Mouse (Mus musculus) heart, adult 9 months (tissue): ENCODE results near the gene Rint1.
A peak's percentile ranks its signal among the peaks of the same experiment; 100 is the strongest.
"Not testable (repeated sequence)": the region's sequence is repeated elsewhere in the genome, so short reads cannot be mapped to it uniquely, and the experiment has no call there.

Experiments used
- DNase-seq, 2 experiments: peaks; one replicate each; pipeline ENCODE4 v3.0.0; 2022; ENCODE audit warnings: low spot score in 2 of 2

Gene Rint1

GRCm38 (mm10) chr5:23826321-23827004 lies 39.0 kb downstream of the Rint1 start:
- DNase-seq = peak in 1 of 2 experiments; percentile 11

GRCm38 (mm10) chr5:23830897-23831752 lies 43.6 kb downstream of the Rint1 start:
- DNase-seq = no peak

DNA sequence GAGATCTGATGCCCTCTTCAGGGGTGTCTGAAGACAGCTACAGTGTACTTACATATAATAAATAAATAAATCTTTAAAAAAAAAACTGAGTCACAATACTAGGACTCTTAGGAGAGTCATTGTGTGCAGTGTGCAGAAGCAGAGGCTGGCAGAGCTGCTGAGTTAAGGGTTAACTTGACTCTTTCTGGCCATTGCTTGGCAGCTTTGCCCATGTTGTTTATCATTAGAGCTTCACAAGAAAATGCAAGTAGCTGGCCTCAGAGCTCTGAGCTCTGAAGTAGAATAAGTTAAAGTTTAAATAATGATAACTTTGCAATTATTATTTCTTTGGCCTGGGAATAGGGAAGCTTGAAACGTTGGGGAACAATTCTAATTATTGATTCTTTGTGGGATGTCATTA lies 48.2 kb downstream of the Rint1 start:
- not testable (repeated sequence) for DNase-seq

DNA sequence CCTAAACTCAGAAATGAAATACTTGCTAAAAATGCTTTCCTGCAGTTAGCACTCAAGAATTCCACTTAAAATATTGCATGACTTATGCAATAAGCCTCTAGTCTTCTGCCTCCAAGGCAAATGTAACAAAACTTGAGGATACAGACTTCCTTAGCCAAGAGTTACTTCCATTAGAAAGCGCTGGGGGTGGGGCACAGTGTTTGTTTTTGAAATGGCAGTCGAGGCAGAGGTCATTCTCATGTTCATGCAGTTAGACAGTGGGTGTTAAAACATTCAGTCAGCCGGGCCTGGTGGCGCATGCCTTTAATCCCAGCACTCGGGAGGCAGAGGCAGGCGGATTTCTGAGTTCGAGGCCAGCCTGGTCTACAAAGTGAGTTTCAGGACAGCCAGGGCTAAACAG lies 50.6 kb downstream of the Rint1 start:
- DNase-seq = no peak

DNA sequence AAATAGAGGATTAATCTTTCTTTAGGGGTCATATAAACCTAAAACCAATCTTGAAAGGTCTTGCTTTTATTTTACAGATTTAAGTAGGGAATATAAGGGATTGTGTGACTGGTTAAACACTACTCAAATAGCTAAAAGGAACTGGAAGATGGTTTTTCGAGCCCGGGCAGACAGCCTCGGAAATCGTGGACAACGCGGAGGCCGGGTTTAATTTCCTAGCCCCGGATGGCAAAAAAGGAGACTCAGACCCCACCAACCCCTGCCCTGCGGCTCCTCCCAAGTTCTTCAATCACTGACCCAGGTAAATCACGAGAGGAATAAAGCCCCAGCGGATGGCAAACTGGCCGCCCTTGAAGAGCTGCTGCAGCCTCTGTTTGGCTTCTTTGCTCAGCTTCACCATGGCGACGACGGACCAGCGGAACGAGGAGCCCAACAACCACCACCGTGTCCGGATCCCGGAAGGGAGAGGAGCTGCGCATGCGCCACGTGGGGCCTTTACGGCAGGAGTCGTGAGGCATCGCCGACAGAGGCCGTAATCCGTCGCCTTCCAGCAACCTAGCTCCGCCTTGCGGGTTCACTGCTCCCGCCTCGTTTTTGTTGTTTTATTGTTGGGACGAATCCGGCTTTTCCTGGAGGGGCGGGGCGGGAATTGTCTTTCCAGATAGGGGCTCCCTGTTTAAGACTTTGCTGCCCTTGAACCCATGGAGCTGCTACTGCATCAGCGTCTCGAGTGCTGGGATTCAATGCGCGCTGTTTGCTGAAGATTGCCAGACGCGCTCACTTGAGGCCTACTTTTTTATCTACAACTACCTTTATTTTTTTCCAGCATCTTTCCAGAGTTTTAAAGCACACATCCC lies 56.4 kb downstream of the Rint1 start, which contains the start of gene Tomm7:
Tomm7 (minus strand) TSS at position 488 of the 857 bp plus-strand sequence.
- peak; percentile 97 for DNase-seq

DNA sequence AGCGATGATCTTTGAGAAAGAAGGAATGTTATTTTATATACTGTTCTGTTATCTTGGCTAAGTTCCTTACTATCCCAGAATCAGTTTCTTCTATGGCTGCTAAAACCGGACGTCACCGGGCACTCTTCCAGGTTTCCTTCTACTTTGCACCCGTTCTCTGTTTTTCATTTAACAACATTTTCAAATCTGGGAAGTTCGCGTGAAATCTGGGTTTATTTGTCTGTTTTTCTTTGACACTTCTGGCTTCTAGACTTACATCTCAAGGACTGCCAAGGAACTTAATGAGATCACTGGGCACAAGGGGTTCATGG lies 57.0 kb downstream of the Rint1 start:
- peak in 1 of 2 experiments; percentile 59 for DNase-seq

DNA sequence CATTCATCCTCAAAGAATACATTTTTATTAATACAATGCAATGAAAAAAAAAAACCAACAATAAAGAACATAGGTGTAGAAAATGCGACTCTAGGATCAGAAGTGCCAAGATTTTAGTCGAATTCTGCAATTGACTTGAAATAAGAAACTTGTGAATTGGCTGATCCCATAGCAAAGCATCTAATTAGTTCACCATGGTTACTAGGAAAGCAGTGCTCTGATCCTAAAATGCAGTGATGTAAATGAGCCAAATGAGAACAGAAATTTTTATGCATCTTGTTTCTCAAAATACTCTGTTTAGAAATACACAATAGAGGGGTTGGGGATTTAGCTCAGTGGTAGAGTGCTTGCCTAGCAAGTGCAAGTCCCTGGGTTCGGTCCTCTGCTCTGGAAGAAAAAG lies 57.6 kb downstream of the Rint1 start:
- no peak for DNase-seq

GRCm38 (mm10) chr5:23850345-23851159 lies 63.0 kb downstream of the Rint1 start:
- DNase-seq = peak; percentile 87 to 91

- DNase-seq = not testable (repeated sequence)
These were observed 63.6 kb downstream of the Rint1 start for GRCm38 (mm10) chr5:23851160-23851555.

DNA sequence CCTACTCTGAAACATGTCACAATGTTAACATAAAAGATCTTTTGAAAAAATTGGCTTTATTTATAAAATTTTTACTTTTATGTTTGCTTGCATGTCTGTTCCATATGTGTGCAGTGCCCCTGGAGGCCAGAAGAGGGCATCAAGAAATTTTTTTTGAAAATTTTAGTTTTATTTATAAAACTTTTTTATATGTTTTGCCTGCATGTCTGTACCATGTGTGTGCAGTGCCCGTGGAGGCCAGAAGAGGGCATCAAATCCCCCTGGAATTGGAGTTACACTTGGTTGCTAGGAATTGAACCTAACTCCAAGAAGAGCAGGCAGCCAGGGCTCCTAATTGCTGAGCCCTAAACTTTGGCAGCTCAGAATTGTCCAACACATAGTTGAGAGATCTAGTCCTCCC lies 65.4 kb downstream of the Rint1 start:
- DNase-seq = not testable (repeated sequence)

GRCm38 (mm10) chr5:23855484-23855883 lies 68.0 kb downstream of the Rint1 start:
- no peak for DNase-seq

- DNase-seq = no peak
These were observed 68.7 kb downstream of the Rint1 start for GRCm38 (mm10) chr5:23856164-23856563.

DNA sequence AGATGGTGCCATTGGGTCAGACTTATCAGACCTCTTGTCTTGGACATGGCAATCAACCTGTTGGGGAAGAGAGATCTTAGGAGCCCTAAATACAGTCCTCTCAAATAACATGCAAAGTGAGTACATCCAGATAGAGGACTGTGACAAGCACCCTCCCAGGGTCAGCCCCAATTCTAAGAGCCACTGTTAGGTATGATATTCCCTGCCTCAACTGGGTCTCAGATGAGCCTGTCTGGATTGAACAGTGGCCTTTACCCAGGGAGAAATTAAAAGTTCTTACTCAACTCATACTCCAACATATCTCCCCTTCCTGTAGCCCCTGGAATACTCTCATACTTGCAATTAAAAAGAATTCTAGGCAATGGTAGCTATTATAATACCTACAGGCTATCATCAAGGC lies 69.7 kb downstream of the Rint1 start:
- DNase-seq = no peak

GRCm38 (mm10) chr5:23858001-23858400 lies 70.5 kb downstream of the Rint1 start:
- DNase-seq = no peak

DNA sequence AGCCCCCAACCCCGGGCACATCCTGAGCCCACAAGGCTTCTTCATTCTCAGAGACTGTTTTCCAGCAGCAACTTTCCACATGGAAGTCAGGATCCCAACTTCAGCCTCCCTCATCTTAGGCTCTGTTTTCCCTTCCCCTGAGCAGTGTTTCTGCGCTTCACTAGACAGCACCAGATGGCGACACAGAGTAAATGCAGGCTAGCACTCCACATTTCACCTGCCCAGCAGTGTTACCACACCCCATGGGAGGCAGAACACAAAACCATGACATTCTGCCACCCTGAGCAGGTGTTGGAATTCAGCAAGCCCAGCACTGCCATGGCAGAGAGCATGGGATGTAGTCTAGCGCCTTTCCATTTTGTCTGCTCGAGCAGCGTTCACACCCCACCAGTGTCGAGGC lies 71.1 kb downstream of the Rint1 start:
- no peak for DNase-seq

- DNase-seq = no peak
These were observed 71.7 kb downstream of the Rint1 start for GRCm38 (mm10) chr5:23859087-23859718.

GRCm38 (mm10) chr5:23859896-23860295 lies 72.4 kb downstream of the Rint1 start:
- DNase-seq = no peak

DNA sequence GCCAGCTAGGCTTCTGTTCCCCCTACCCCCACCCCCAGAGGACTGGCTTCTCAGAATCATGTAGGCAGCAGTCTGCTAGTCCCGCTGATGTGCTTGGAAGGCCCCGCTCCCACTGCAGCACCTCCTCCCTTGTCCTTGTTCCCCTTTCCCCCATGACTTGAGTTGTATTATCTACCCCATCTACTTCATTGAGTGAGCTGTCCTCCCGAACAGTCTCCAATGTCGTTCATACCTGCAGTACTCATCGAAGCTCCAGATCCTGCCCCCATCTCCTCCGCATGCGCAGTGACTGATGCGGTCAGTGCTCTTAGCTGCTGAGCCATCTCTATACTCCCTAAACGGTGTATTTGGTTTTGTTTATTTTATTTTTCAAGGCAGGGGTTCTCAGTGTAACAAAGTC lies 74.2 kb downstream of the Rint1 start:
- no peak for DNase-seq

DNA sequence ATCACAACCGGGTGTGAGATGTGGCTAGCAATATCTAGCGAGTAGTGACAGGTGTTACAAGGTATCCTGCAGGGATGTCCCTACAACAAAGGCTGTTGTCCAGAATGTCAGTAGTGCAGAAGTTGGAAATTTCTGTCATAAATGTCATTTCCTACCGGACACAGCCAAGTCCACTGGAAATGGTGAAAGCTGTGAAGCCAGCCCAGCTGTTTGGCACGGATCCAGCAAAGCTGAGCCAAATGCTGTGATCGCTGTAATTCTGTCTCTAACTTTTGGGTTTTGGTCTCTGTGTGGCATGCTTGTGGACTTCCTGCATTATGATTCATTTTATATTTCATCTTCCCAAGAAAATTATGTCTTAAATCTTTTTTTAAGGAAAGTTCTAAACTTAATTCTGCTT lies 74.8 kb downstream of the Rint1 start:
- peak; percentile 58 to 74 for DNase-seq

- DNase-seq = peak in 1 of 2 experiments; percentile 23
These were observed 75.9 kb downstream of the Rint1 start for GRCm38 (mm10) chr5:23863166-23864053.
